Mouse (Mus musculus) kidney, embryonic 14.5 days (tissue): ENCODE measurements around the gene Nek7. TPM values are rescaled to one million over a fixed set of nuclear protein-coding genes. Genes with fewer than 3 reads are reported as not detected.

Source experiments
- ATAC-seq: fragments of 200-750 bp; cut with Nextera tagmentation; 2 replicates; pipeline ENCODE4 v1.8.0; 2017; ENCODE audit warnings: moderate number of reproducible peaks, mild to moderate bottlenecking, moderate TSS enrichment, moderate library complexity; ENCODE audit not compliant: low FRiP score, low TSS enrichment
- H3K27ac ChIP-seq: fragments of 300-500 bp; sonication (generic); 2 replicates; pipeline ENCODE4 v1.5.1; 2014; ENCODE audit warnings: low read depth, mild to moderate bottlenecking, low read length, moderate library complexity, mixed read lengths
- H3K27me3 ChIP-seq: fragments of 300-500 bp; sonication (generic); 2 replicates; pipeline ENCODE4 v1.6.1; 2014; ENCODE audit warnings: mild to moderate bottlenecking, low read length; ENCODE audit not compliant: control insufficient read depth, insufficient read depth
- H3K36me3 ChIP-seq: fragments of 300-500 bp; sonication (generic); 2 replicates; pipeline ENCODE4 v1.6.1; 2014; ENCODE audit warnings: low read length, mixed read lengths; ENCODE audit not compliant: control insufficient read depth, insufficient read depth
- H3K4me1 ChIP-seq: fragments of 300-500 bp; sonication (generic); 2 replicates; pipeline ENCODE4 v1.6.1; 2014; ENCODE audit warnings: low read length, mixed read lengths; ENCODE audit not compliant: control insufficient read depth, insufficient read depth
- H3K4me2 ChIP-seq: fragments of 300-500 bp; sonication (generic); replicated peaks from 2 replicates; pipeline ENCODE4 v1.6.1; 2014; ENCODE audit warnings: low read depth, mild to moderate bottlenecking, low read length
- H3K4me3 ChIP-seq: fragments of 300-500 bp; sonication (generic); 2 replicates; pipeline ENCODE4 v1.5.1; 2014; ENCODE audit warnings: mild to moderate bottlenecking, low read length
- H3K9ac ChIP-seq: fragments of 300-500 bp; sonication (generic); 2 replicates; pipeline ENCODE4 v1.6.1; 2014; ENCODE audit warnings: low read depth, mild to moderate bottlenecking, low read length, moderate library complexity
- H3K9me3 ChIP-seq: fragments of 300-500 bp; sonication (generic); 2 replicates; pipeline ENCODE4 v1.6.1; 2016; ENCODE audit warnings: low read length; ENCODE audit not compliant: control insufficient read depth
- WGBS: fragments of 180-500 bp; shearing (Covaris S2); extraction: QIAGEN DNeasy Blood & Tissue Kit; methylation state at CpG from one replicate; pipeline ENCODE4 v1.1.7; 2014; 5-methylcytosine and 5-hydroxymethylcytosine counted together
- polyA plus RNA-seq: library from polyadenylated mRNA; unstranded; fragments of >200 nt; fragmentation: Nextera tagmentation; extraction: Ambion mirVana; gene quantifications from 2 replicates; pipeline ENCODE4 v1.2.1, GENCODE M21; 2014

Nek7 gene
- polyA plus RNA-seq, 1 experiment from 2014 or later: 46.4 TPM

GRCm38 (mm10) chr1:138500155-138500554, 119.8 kb downstream of the Nek7 start:
- 17% methylated on average over 10 of the region's 10 CpGs for WGBS
- no peaks in the 10 kb centered on the region for H3K36me3 ChIP-seq
- no peak overlapping the region for H3K4me3 ChIP-seq
- H3K27me3 ChIP-seq: no peaks in the 10 kb centered on the region
- 0 out of 2 replicates have a peak, but pooled peaks cover 9% of the 10 kb centered on the region for H3K4me1 ChIP-seq
- H3K9me3 ChIP-seq: no peaks in the 10 kb centered on the region
- H3K4me2 ChIP-seq: no peak overlapping the region
- no peak overlapping the region for H3K9ac ChIP-seq
- no peak for ATAC-seq
- no peak overlapping the region for H3K27ac ChIP-seq

GRCm38 (mm10) chr1:138499461-138499860, 120.5 kb downstream of the Nek7 start:
- 0 out of 2 replicates have a peak, but pooled peaks cover 9% of the 10 kb centered on the region for H3K4me1 ChIP-seq
- 54% methylated on average over 9 of the region's 9 CpGs for WGBS
- no peak overlapping the region for H3K9ac ChIP-seq
- no peak overlapping the region for H3K27ac ChIP-seq
- H3K4me3 ChIP-seq: no peak overlapping the region
- ATAC-seq: no peak; the same call in 1 of the 2 replicates
- H3K36me3 ChIP-seq: no peaks in the 10 kb centered on the region
- H3K4me2 ChIP-seq: no peak overlapping the region
- H3K9me3 ChIP-seq: no peaks in the 10 kb centered on the region
- no peaks in the 10 kb centered on the region for H3K27me3 ChIP-seq

GRCm38 (mm10) chr1:138491382-138492097, 128.4 kb downstream of the Nek7 start:
- Histone ChIP-seq H3K36me3 (peaks cover 2% of the 10 kb centered on the region; the same call in 1 of the 2 replicates), H3K4me1 (no peaks in the 10 kb centered on the region), H3K9me3 (no peaks in the 10 kb centered on the region), H3K4me3 (no peak overlapping the region), H3K27ac (no peak overlapping the region), H3K4me2 (no peak overlapping the region), H3K9ac (no peak overlapping the region), H3K27me3 (no peaks in the 10 kb centered on the region)
- 89% methylated on average over 6 of the region's 6 CpGs for WGBS
- ATAC-seq: no peak

GRCm38 (mm10) chr1:138487569-138487968, 132.4 kb downstream of the Nek7 start:
- Histone ChIP-seq H3K27me3 (no peaks in the 10 kb centered on the region), H3K9ac (no peak overlapping the region), H3K4me1 (no peaks in the 10 kb centered on the region), H3K36me3 (peaks cover 2% of the 10 kb centered on the region; the same call in 1 of the 2 replicates), H3K4me3 (no peak overlapping the region), H3K27ac (no peak overlapping the region), H3K9me3 (no peaks in the 10 kb centered on the region), H3K4me2 (no peak overlapping the region)
- no peak for ATAC-seq
- WGBS: 75% methylated on average over 5 of the region's 5 CpGs

- H3K9ac ChIP-seq: no peak overlapping the region
- 90% methylated on average over 1 of the region's 1 CpGs for WGBS
Measured at GRCm38 (mm10) chr1:138480694-138481093, 139.2 kb downstream of the Nek7 start.

GRCm38 (mm10) chr1:138465352-138465751, 154.6 kb downstream of the Nek7 start:
- WGBS: 74% methylated on average over 2 of the region's 2 CpGs
- Histone ChIP-seq H3K4me3 (no peak overlapping the region), H3K9me3 (peaks cover 4% of the 10 kb centered on the region; the same call in 1 of the 2 replicates), H3K27me3 (no peaks in the 10 kb centered on the region), H3K4me2 (no peak overlapping the region), H3K27ac (no peak overlapping the region), H3K4me1 (no peaks in the 10 kb centered on the region), H3K36me3 (no peaks in the 10 kb centered on the region), H3K9ac (no peak overlapping the region)
- no peak for ATAC-seq

More at GRCm38 (mm10) chr1:138480694-138481093, 139.2 kb downstream of the Nek7 start:
- Histone ChIP-seq H3K9me3 (peaks cover 7% of the 10 kb centered on the region; the same call in 1 of the 2 replicates), H3K4me1 (no peaks in the 10 kb centered on the region), H3K36me3 (no peaks in the 10 kb centered on the region; the same call in 1 of the 2 replicates), H3K4me3 (no peak overlapping the region), H3K4me2 (no peak overlapping the region), H3K27ac (no peak overlapping the region), H3K27me3 (no peaks in the 10 kb centered on the region)
- no peak for ATAC-seq

- no peak for ATAC-seq
- 82% methylated on average over 3 of the region's 3 CpGs for WGBS
- Histone ChIP-seq H3K27ac (no peak overlapping the region), H3K27me3 (no peaks in the 10 kb centered on the region), H3K9ac (no peak overlapping the region), H3K4me3 (no peak overlapping the region), H3K36me3 (no peaks in the 10 kb centered on the region), H3K4me2 (no peak overlapping the region), H3K4me1 (no peaks in the 10 kb centered on the region), H3K9me3 (peaks cover 4% of the 10 kb centered on the region; the same call in 1 of the 2 replicates)
Measured at GRCm38 (mm10) chr1:138461425-138461824, 158.5 kb downstream of the Nek7 start.

GRCm38 (mm10) chr1:138449476-138449851, 170.5 kb downstream of the Nek7 start:
- WGBS: 80% methylated on average over 2 of the region's 2 CpGs
- no peak overlapping the region for H3K4me2 ChIP-seq
- H3K4me1 ChIP-seq: no peaks in the 10 kb centered on the region
- H3K27me3 ChIP-seq: no peaks in the 10 kb centered on the region
- no peak overlapping the region for H3K4me3 ChIP-seq
- no peak overlapping the region for H3K27ac ChIP-seq
- no peak overlapping the region for H3K9ac ChIP-seq
- no peaks in the 10 kb centered on the region for H3K36me3 ChIP-seq
- no peaks in the 10 kb centered on the region for H3K9me3 ChIP-seq
- no peak for ATAC-seq

- H3K36me3 ChIP-seq: no peaks in the 10 kb centered on the region
- H3K4me3 ChIP-seq: no peak overlapping the region
- no peak overlapping the region for H3K27ac ChIP-seq
- H3K9ac ChIP-seq: no peak overlapping the region
- no peak for ATAC-seq
- H3K4me2 ChIP-seq: no peak overlapping the region
- no peaks in the 10 kb centered on the region for H3K4me1 ChIP-seq
- no peaks in the 10 kb centered on the region for H3K9me3 ChIP-seq
- no peaks in the 10 kb centered on the region for H3K27me3 ChIP-seq
- WGBS: 58% methylated on average over 15 of the region's 15 CpGs
Measured at GRCm38 (mm10) chr1:138448635-138449475, 171.1 kb downstream of the Nek7 start.
